Mouse (Mus musculus) hindbrain, embryonic 15.5 days (tissue): ENCODE measurements around the gene Spg7. TPM values are rescaled to one million over a fixed set of nuclear protein-coding genes. Genes with fewer than 3 reads are reported as not detected.

Experiments
- ATAC-seq: fragments of 200-750 bp; cut with Nextera tagmentation; 2 replicates; pipeline ENCODE4 v1.8.0; 2017; ENCODE audit warnings: low read depth, moderate number of reproducible peaks, moderate TSS enrichment; ENCODE audit not compliant: low FRiP score
- H3K27ac ChIP-seq: fragments of 300-500 bp; sonication (generic); replicated peaks from 2 replicates; pipeline ENCODE4 v1.5.1; 2015; ENCODE audit warnings: mild to moderate bottlenecking, inconsistent platforms
- H3K27me3 ChIP-seq: fragments of 300-500 bp; sonication (generic); 2 replicates; pipeline ENCODE4 v1.6.1; 2015; ENCODE audit warnings: control low read depth, inconsistent platforms
- H3K36me3 ChIP-seq: fragments of 300-500 bp; sonication (generic); 2 replicates; pipeline ENCODE4 v1.6.1; 2015; ENCODE audit warnings: control low read depth, inconsistent platforms
- H3K4me1 ChIP-seq: fragments of 300-500 bp; sonication (generic); replicated peaks from 2 replicates; pipeline ENCODE4 v1.6.1; 2015; ENCODE audit warnings: control low read depth, inconsistent platforms
- H3K4me2 ChIP-seq: fragments of 300-500 bp; sonication (generic); 2 replicates; pipeline ENCODE4 v1.6.1; 2015; ENCODE audit warnings: moderate library complexity, mild to moderate bottlenecking, inconsistent platforms
- H3K4me3 ChIP-seq: fragments of 300-500 bp; sonication (generic); 2 replicates; pipeline ENCODE4 v1.5.1; 2015; ENCODE audit warnings: mild to moderate bottlenecking, inconsistent platforms
- H3K9ac ChIP-seq: fragments of 300-500 bp; sonication (generic); 2 replicates; pipeline ENCODE4 v1.6.1; 2015; ENCODE audit warnings: inconsistent platforms
- H3K9me3 ChIP-seq: fragments of 300-500 bp; sonication (generic); 2 replicates; pipeline ENCODE4 v1.6.1; 2016; ENCODE audit warnings: control low read depth, inconsistent platforms
- WGBS: fragments of 180-500 bp; shearing (Covaris S2); methylation state at CpG from one replicate; pipeline ENCODE4 v1.1.7; 2015; 5-methylcytosine and 5-hydroxymethylcytosine counted together
- polyA plus RNA-seq: library from polyadenylated mRNA; unstranded; fragments of >200 nt; fragmentation: Nextera tagmentation; extraction: Ambion mirVana; gene quantifications from 2 replicates; pipeline ENCODE4 v1.2.1, GENCODE M21; 2015

Gene Spg7
- polyA plus RNA-seq, 1 experiment from 2014 or later, result 49.1 TPM

DNA sequence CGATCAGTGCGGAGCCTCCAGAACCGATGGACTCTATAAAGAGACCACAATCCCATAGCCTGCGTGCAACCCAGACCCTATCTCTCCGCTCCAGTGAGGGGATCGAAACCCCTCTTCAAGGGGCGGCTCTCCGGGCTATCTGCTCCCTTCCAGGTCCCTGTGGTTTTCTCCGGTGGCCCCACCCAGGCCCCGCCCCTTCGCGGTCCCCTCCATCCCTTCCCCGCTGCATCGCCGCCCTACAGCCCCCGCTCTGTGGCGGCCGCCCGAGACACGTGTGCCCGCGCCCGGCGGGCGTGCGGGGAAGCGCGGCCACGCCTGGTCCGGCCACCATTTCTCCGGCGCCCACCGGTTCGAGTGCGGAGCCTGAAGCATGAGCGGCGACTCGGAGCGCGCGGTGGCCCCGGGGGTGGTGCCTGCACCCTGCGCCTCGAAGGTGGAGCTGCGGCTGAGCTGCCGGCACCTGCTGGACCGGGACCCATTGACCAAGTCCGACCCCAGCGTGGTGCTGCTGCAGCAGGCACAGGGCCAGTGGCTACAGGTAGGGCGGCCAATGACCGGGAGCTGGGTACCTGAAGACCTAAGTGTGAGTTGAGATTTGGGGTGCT is 54.5 kb downstream of the Spg7 start, which contains the start of gene Cpne7:
TSS of gene Cpne7 (plus strand) at position 248 of the 605 bp plus-strand sequence.
- Histone ChIP-seq H3K27me3 (peaks cover 44% of the 10 kb centered on the region), H3K4me3 (peak within 1 kb of the TSS; percentile 44), H3K4me1 (peaks cover 16% of the 10 kb centered on the region), H3K36me3 (no peaks in the 10 kb centered on the region), H3K27ac (no peak within 1 kb of the TSS), H3K9me3 (no peaks in the 10 kb centered on the region), H3K4me2 (peak within 1 kb of the TSS; percentile 88), H3K9ac (peak within 1 kb of the TSS; percentile 44)
- ATAC-seq, result peak; percentile 59; the same call in 1 of the 2 replicates
- WGBS, result under 1% methylated on average over 45 of the region's 51 CpGs

DNA sequence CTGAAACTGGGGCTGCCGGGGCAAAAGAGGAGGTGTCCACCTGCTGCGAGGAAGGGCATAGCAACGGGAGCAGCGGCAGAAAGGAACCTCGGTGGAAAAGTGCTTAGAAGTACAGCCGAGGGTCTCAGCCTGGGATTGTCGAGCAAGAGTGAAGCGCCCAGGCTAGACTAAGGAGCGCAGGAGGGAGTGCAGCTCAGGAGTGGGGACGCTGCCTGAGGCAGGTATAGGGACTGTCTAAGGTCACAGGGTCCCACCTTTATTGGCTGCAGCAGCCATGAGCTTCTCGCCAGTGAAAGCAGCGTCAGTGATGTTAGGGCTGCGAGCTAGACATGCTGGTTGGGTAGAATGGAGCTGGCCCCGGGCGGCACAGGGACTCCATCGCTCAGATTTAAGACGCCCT is 55.0 kb downstream of the Spg7 start:
- 2% methylated on average over 17 of the region's 17 CpGs for WGBS
- ATAC-seq, result no peak
- Histone ChIP-seq H3K27ac (no peak overlapping the region), H3K27me3 (peaks cover 44% of the 10 kb centered on the region), H3K4me1 (peaks cover 16% of the 10 kb centered on the region), H3K36me3 (no peaks in the 10 kb centered on the region), H3K9ac (peak overlapping the region; percentile 44), H3K4me2 (peak overlapping the region; percentile 88), H3K4me3 (peak overlapping the region; percentile 44), H3K9me3 (no peaks in the 10 kb centered on the region)

- Histone ChIP-seq H3K9ac (no peak overlapping the region), H3K27me3 (peaks cover 35% of the 10 kb centered on the region), H3K4me2 (no peak overlapping the region), H3K36me3 (no peaks in the 10 kb centered on the region), H3K4me1 (peaks cover 10% of the 10 kb centered on the region), H3K4me3 (no peak overlapping the region), H3K9me3 (no peaks in the 10 kb centered on the region), H3K27ac (no peak overlapping the region)
- no peak for ATAC-seq
- 77% methylated on average over 9 of the region's 9 CpGs for WGBS
Observed at GRCm38 (mm10) chr8:123122059-123122458, 59.3 kb downstream of the Spg7 start.

DNA sequence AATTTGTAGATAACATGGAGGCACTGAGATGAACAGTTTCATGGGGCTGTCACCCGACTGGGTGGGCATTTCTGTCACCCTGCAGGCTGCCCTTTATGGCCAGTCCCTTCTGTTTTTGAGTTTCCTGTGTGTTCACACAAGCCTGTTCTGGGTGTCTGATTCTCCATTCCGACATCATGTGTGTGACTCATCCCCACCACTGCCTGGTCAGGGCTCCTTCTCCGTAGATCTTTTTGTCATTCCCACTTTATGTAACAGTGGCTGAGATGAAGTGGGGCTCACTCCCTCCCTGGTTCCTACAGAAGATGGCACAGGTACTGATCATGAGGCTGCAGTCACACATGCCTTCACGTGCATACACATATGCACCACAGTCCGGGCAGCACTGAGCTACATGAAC is 59.9 kb downstream of the Spg7 start:
- Histone ChIP-seq H3K4me2 (no peak overlapping the region), H3K36me3 (no peaks in the 10 kb centered on the region), H3K4me1 (peaks cover 4% of the 10 kb centered on the region), H3K27ac (no peak overlapping the region), H3K9me3 (no peaks in the 10 kb centered on the region), H3K27me3 (peaks cover 29% of the 10 kb centered on the region), H3K9ac (no peak overlapping the region), H3K4me3 (no peak overlapping the region)
- WGBS, result 86% methylated on average over 5 of the region's 5 CpGs
- no peak for ATAC-seq

DNA sequence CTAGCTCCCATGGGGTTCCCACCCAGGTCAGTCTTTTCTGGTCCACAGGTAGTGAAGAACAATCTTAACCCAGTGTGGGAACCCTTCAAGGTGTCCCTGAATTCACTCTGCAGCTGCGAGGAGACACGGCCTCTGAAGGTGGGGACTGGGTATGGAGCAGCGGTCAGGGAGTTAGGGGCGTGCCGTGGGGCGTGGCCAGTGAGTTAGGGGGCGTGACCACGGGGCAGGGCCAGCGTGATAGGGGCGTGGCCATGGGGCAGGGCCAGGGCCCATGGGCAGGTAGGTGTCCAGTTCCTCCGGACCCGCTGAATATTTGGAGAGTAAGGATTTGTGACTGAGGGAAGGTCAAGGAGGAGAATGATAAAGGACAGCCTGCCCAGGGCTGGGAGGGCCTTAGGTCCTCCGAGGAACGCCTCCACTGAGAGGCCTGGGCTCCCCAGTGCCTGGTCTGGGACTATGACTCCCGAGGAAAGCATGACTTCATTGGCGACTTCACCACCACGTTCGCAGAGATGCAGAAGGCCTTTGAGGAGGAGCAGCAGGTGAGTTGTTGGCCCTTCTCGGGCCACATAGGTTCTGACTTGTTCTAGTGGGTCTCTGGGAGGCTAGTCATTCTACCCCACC is 63.6 kb downstream of the Spg7 start:
- Histone ChIP-seq H3K4me2 (no peak overlapping the region), H3K27me3 (peaks cover 7% of the 10 kb centered on the region), H3K9me3 (no peaks in the 10 kb centered on the region), H3K4me1 (no peaks in the 10 kb centered on the region), H3K36me3 (no peaks in the 10 kb centered on the region), H3K9ac (no peak overlapping the region), H3K27ac (no peak overlapping the region), H3K4me3 (no peak overlapping the region)
- WGBS, result 6% methylated on average over 19 of the region's 19 CpGs
- peak; percentile 27; the same call in 1 of the 2 replicates for ATAC-seq

- Histone ChIP-seq H3K9ac (no peak overlapping the region), H3K4me2 (no peak overlapping the region), H3K4me3 (no peak overlapping the region), H3K4me1 (peaks cover 18% of the 10 kb centered on the region), H3K27me3 (peaks cover 7% of the 10 kb centered on the region), H3K27ac (no peak overlapping the region), H3K9me3 (no peaks in the 10 kb centered on the region), H3K36me3 (no peaks in the 10 kb centered on the region)
- 76% methylated on average over 9 of the region's 9 CpGs for WGBS
- no peak for ATAC-seq
Observed at GRCm38 (mm10) chr8:123131041-123131440, 68.3 kb downstream of the Spg7 start.

GRCm38 (mm10) chr8:123132953-123133352 is 70.2 kb downstream of the Spg7 start:
- Histone ChIP-seq H3K4me2 (no peak overlapping the region), H3K9me3 (no peaks in the 10 kb centered on the region), H3K4me1 (peaks cover 25% of the 10 kb centered on the region), H3K27ac (no peak overlapping the region), H3K36me3 (no peaks in the 10 kb centered on the region), H3K4me3 (no peak overlapping the region), H3K27me3 (no peaks in the 10 kb centered on the region), H3K9ac (no peak overlapping the region)
- ATAC-seq, result no peak
- WGBS, result 95% methylated on average over 2 of the region's 2 CpGs

- no peaks in the 10 kb centered on the region for H3K27me3 ChIP-seq
- H3K9me3 ChIP-seq, result no peaks in the 10 kb centered on the region
- peaks cover 30% of the 10 kb centered on the region for H3K4me1 ChIP-seq
- 77% methylated on average over 11 of the region's 11 CpGs for WGBS
- H3K4me2 ChIP-seq, result no peak overlapping the region
- no peak overlapping the region for H3K9ac ChIP-seq
- H3K4me3 ChIP-seq, result no peak overlapping the region
- ATAC-seq, result no peak
- H3K27ac ChIP-seq, result no peak overlapping the region
- H3K36me3 ChIP-seq, result no peaks in the 10 kb centered on the region
Observed at GRCm38 (mm10) chr8:123134149-123134713, 71.5 kb downstream of the Spg7 start.

DNA sequence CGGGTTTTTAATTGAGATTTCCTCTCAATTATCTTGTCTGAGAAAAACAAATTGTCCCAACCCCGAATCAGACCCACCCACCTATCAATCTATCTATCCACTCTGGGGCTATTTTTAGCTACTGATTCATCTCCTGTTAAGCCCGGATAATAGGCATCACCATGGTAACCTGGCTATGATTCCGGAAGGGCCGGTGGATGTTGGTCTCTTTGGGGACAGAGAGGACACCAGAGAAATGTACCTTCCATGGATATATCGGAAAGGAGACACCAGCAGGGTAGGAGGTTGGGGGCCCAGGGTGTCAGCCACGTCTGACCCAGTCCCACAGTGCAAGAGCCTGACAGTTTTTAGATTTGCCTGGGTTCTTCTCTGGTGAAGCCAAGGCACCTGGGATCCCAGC is 72.7 kb downstream of the Spg7 start:
- H3K9ac ChIP-seq, result no peak overlapping the region
- H3K4me2 ChIP-seq, result peak overlapping the region; percentile 34
- 9% methylated on average over 7 of the region's 7 CpGs for WGBS
- no peaks in the 10 kb centered on the region for H3K27me3 ChIP-seq
- H3K27ac ChIP-seq, result peak overlapping the region; percentile 73
- no peaks in the 10 kb centered on the region for H3K36me3 ChIP-seq
- peak; percentile 53; the same call in 1 of the 2 replicates for ATAC-seq
- H3K9me3 ChIP-seq, result no peaks in the 10 kb centered on the region
- H3K4me3 ChIP-seq, result no peak overlapping the region
- peaks cover 30% of the 10 kb centered on the region for H3K4me1 ChIP-seq

DNA sequence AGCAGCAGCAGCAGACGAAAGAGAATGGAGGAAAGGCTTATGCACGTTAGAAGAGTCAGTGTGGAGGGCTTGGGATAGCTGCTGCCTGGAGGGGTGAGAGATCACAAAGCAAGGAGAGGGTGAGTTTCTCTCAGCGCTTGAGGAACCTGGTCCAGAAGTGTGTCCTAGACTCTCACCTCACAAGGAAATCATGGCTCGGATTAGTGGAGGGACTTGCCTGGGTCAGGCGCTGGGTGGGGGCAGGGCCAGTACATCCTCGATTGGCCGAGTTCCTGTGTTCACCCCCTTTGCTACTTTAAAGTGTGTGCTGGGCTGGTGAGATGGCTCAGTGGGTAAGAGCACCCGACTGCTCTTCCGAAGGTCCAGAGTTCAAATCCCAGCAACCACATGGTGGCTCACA is 73.1 kb downstream of the Spg7 start:
- WGBS, result 36% methylated on average over 9 of the region's 9 CpGs
- peak; percentile 37; the same call in 1 of the 2 replicates for ATAC-seq
- H3K4me1 ChIP-seq, result peaks cover 30% of the 10 kb centered on the region

DNA sequence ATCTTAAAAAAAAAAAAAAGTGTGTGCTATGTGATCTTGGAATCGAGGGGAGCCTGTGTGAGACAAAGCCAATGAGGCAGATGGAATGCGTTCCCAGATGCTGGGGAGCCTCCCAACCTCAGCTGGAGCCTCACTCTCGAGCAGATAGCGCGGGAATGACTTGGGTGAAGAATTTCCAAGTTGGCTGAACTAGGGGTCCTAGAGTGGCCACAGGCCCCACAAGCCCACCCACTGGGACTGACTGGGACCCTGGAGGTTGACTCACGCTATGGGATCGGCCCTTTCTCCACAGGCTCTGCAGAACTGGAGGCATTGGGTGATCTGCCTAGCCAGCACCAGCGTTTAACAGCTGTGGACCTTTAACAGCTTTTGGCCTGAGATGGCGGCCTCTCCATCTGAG is 73.5 kb downstream of the Spg7 start:
- WGBS, result 82% methylated on average over 9 of the region's 9 CpGs
- no peaks in the 10 kb centered on the region for H3K27me3 ChIP-seq
- H3K36me3 ChIP-seq, result no peaks in the 10 kb centered on the region
- no peaks in the 10 kb centered on the region for H3K9me3 ChIP-seq
- peaks cover 30% of the 10 kb centered on the region for H3K4me1 ChIP-seq
- no peak for ATAC-seq
- H3K27ac ChIP-seq, result no peak overlapping the region
- no peak overlapping the region for H3K4me2 ChIP-seq
- no peak overlapping the region for H3K9ac ChIP-seq
- H3K4me3 ChIP-seq, result no peak overlapping the region

More for the DNA sequence above, 73.1 kb downstream of the Spg7 start:
- Histone ChIP-seq H3K4me3 (no peak overlapping the region), H3K9me3 (no peaks in the 10 kb centered on the region), H3K27ac (peak overlapping the region; percentile 73), H3K4me2 (peak overlapping the region; percentile 34), H3K36me3 (no peaks in the 10 kb centered on the region), H3K27me3 (no peaks in the 10 kb centered on the region), H3K9ac (no peak overlapping the region)

GRCm38 (mm10) chr8:123137645-123138077 is 74.9 kb downstream of the Spg7 start:
- Histone ChIP-seq H3K4me2 (no peak overlapping the region), H3K27ac (0 out of 2 replicates have a peak overlapping the region, but pooled peaks have one; percentile 31), H3K4me3 (no peak overlapping the region), H3K27me3 (no peaks in the 10 kb centered on the region), H3K9ac (no peak overlapping the region), H3K4me1 (peaks cover 30% of the 10 kb centered on the region), H3K9me3 (no peaks in the 10 kb centered on the region), H3K36me3 (no peaks in the 10 kb centered on the region)
- WGBS, result 9% methylated on average over 2 of the region's 2 CpGs
- ATAC-seq, result peak; percentile 67
